Mouse (Mus musculus) lung, embryonic 15.5 days (tissue): ENCODE results near the gene Tmem167. TPM values are rescaled to one million over a fixed set of nuclear protein-coding genes. Genes with fewer than 3 reads are reported as not detected.

Source experiments
- ATAC-seq: fragments of 200-750 bp; cut with Nextera tagmentation; 2 replicates; pipeline ENCODE4 v1.8.0; 2017; ENCODE audit warnings: moderate number of reproducible peaks, borderline replicate concordance; ENCODE audit not compliant: low FRiP score, low TSS enrichment; ENCODE audit errors: extremely low read depth
- H3K27ac ChIP-seq: fragments of 300-500 bp; sonication (generic); 2 replicates; pipeline ENCODE4 v1.5.1; 2015; ENCODE audit warnings: moderate library complexity, mild to moderate bottlenecking, inconsistent platforms
- H3K27me3 ChIP-seq: fragments of 300-500 bp; sonication (generic); 2 replicates; pipeline ENCODE4 v1.6.1; 2015; ENCODE audit warnings: inconsistent platforms
- H3K36me3 ChIP-seq: fragments of 300-500 bp; sonication (generic); 2 replicates; pipeline ENCODE4 v1.6.1; 2015; ENCODE audit warnings: inconsistent platforms
- H3K4me1 ChIP-seq: fragments of 300-500 bp; sonication (generic); 2 replicates; pipeline ENCODE4 v1.6.1; 2015; ENCODE audit warnings: inconsistent platforms
- H3K4me2 ChIP-seq: fragments of 300-500 bp; sonication (generic); 2 replicates; pipeline ENCODE4 v1.6.1; 2015; ENCODE audit warnings: inconsistent platforms, mild to moderate bottlenecking, moderate library complexity
- H3K4me3 ChIP-seq: fragments of 300-500 bp; sonication (generic); 2 replicates; pipeline ENCODE4 v1.5.1; 2015; ENCODE audit warnings: mild to moderate bottlenecking, inconsistent platforms
- H3K9ac ChIP-seq: fragments of 300-500 bp; sonication (generic); 2 replicates; pipeline ENCODE4 v1.6.1; 2015; ENCODE audit warnings: inconsistent platforms
- H3K9me3 ChIP-seq: fragments of 300-500 bp; sonication (generic); 2 replicates; pipeline ENCODE4 v1.6.1; 2016; ENCODE audit warnings: inconsistent platforms
- WGBS: fragments of 180-500 bp; shearing (Covaris S2); methylation state at CpG from one replicate; pipeline ENCODE4 v1.1.7; 2015; 5-methylcytosine and 5-hydroxymethylcytosine counted together
- polyA plus RNA-seq: library from polyadenylated mRNA; unstranded; fragments of >200 nt; fragmentation: Nextera tagmentation; extraction: Ambion mirVana; gene quantifications from 2 replicates; pipeline ENCODE4 v1.2.1, GENCODE M21; 2015

Tmem167 gene
- polyA plus RNA-seq, 1 experiment from 2014 or later: 53.6 TPM

DNA sequence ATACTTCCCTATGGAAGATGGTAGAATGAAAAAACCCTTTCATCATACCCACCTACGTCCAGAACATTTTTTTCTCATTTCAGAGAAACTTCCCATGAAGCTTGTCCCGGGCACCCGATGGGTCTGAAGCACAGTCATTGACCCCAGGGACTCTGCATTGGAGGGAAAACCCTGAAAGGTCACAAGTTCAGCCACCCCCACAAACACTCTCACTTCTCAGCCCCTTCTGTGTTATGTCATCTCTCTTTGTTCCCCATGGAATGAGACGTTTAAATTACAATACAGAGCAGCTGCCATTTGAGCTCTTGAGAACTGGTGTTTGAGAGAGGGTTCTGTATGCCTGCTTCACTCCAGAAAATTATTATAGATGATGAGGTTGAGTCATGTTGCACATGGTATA, 54.3 kb downstream of the Tmem167 start:
- H3K36me3 ChIP-seq: no peaks in the 10 kb centered on the region
- no peak overlapping the region for H3K4me3 ChIP-seq
- WGBS: 26% methylated on average over 4 of the region's 4 CpGs

DNA sequence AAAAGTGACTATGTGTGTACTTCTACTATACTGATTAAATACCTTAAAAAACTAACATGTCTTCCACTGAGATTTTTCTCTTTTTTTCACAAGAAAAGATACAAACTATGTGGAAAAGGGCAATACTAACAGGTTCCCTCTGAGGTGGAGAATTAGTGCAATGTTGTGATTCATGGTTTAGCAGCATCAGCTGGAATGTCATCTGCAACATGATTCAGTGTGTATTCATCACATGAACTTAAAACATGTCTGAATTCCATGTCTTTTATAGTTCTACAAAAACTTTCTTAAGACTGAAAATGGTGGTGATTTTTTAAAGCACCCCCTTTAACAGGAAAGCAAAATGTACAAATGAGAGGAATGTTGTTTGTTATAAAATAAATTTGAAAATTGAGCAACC, 63.0 kb downstream of the Tmem167 start:
- ATAC-seq: no peak
- no peaks in the 10 kb centered on the region for H3K36me3 ChIP-seq
- no peak overlapping the region for H3K9ac ChIP-seq
- H3K4me2 ChIP-seq: no peak overlapping the region
- H3K27ac ChIP-seq: no peak overlapping the region
- no peaks in the 10 kb centered on the region for H3K27me3 ChIP-seq
- no peaks in the 10 kb centered on the region for H3K9me3 ChIP-seq
- no peak overlapping the region for H3K4me3 ChIP-seq
- no peaks in the 10 kb centered on the region for H3K4me1 ChIP-seq

More for the DNA sequence above, 54.3 kb downstream of the Tmem167 start:
- Histone ChIP-seq H3K9ac (no peak overlapping the region), H3K27ac (no peak overlapping the region), H3K27me3 (no peaks in the 10 kb centered on the region), H3K9me3 (no peaks in the 10 kb centered on the region), H3K4me1 (no peaks in the 10 kb centered on the region), H3K4me2 (no peak overlapping the region)
- no peak for ATAC-seq

DNA sequence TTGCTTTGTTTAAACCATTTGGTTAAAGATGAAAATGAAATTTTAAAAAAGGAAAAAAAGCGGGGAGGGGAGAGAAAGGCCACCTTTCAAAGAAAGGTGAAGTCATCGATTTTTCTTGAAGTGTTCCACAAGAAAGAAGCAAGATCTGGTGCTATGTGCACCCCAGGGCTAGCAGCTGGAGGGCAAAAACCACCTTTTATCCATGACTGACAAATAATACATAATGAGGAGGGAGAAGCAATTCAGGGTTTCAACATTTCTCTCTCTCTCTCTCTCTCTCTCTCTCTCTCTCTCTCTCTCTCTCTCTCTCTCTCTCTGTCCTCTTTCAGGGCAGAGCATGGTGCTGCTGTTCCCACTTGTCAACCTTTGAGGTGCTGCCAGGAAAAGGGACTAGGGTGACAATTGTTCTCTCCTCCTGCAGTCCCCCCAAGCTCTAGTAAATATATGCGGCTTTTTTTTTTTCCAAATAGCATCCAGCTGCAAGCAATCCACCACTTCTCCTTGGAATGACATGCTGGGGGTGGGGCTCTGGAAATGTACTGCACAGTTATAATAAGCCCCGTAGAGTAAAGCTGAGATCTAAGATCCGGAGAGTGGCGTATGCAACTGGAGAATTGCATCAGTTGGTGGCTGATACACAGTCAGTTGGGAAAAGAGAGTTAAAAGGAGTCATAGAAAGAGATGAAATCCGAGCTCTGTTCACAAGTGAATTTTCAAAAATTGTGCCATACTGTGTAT, 63.8 kb downstream of the Tmem167 start:
- H3K27ac ChIP-seq: 0 out of 2 replicates have a peak overlapping the region, but pooled peaks have one; percentile 6
- 38% methylated on average over 7 of the region's 7 CpGs for WGBS
- H3K27me3 ChIP-seq: no peaks in the 10 kb centered on the region
- H3K4me3 ChIP-seq: no peak overlapping the region
- ATAC-seq: peak; percentile 92; the same call in 1 of the 2 replicates
- no peaks in the 10 kb centered on the region for H3K9me3 ChIP-seq
- no peak overlapping the region for H3K4me2 ChIP-seq
- H3K36me3 ChIP-seq: no peaks in the 10 kb centered on the region
- no peaks in the 10 kb centered on the region for H3K4me1 ChIP-seq
- no peak overlapping the region for H3K9ac ChIP-seq

DNA sequence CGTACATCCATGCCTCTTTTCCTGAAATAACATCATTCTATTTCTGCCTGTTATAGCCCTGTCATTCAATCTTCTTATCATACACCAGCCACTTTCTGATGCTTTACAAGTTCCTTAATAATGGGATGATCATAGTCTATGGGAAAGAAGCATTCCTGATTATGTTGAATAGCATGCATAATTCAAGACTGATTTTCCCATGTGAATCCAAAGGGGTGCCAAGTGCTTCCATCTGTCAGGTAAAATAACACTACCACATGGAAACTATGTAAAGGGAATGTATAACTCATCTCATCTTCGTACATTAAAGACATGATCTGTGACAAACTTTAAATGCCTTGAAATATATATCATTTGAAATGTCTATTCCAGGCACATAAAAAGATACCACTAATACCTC, 75.2 kb downstream of the Tmem167 start:
- WGBS: 80% methylated on average over 2 of the region's 2 CpGs
- no peak overlapping the region for H3K9ac ChIP-seq
- no peaks in the 10 kb centered on the region for H3K36me3 ChIP-seq
- no peaks in the 10 kb centered on the region for H3K9me3 ChIP-seq
- ATAC-seq: no peak
- H3K4me2 ChIP-seq: no peak overlapping the region
- H3K27ac ChIP-seq: no peak overlapping the region
- H3K4me1 ChIP-seq: no peaks in the 10 kb centered on the region
- H3K27me3 ChIP-seq: no peaks in the 10 kb centered on the region
- H3K4me3 ChIP-seq: no peak overlapping the region

DNA sequence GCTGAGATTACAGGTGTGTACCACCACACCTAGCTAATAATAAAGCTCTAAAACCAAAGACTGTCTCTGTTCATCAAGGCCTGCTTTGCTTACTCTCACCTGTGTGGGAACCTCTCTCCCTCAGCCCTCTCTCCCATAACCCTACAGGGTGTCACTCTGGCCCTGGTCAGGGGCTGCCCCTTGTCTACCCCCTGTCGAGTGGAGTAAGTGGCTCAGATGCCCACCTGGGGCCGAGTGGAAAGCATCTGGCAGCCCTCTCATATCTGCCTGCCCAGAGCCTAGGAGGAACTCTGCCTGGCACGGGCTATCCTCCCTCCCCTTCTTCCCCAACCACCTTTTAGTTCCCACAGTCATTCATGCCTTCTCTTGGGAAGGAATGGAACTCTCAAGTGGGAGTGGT, 78.1 kb downstream of the Tmem167 start:
- no peak for ATAC-seq
- no peak overlapping the region for H3K9ac ChIP-seq
- H3K36me3 ChIP-seq: no peaks in the 10 kb centered on the region
- no peaks in the 10 kb centered on the region for H3K27me3 ChIP-seq
- H3K9me3 ChIP-seq: no peaks in the 10 kb centered on the region
- 51% methylated on average over 3 of the region's 3 CpGs for WGBS
- H3K4me2 ChIP-seq: no peak overlapping the region
- no peak overlapping the region for H3K4me3 ChIP-seq
- H3K4me1 ChIP-seq: no peaks in the 10 kb centered on the region
- no peak overlapping the region for H3K27ac ChIP-seq

DNA sequence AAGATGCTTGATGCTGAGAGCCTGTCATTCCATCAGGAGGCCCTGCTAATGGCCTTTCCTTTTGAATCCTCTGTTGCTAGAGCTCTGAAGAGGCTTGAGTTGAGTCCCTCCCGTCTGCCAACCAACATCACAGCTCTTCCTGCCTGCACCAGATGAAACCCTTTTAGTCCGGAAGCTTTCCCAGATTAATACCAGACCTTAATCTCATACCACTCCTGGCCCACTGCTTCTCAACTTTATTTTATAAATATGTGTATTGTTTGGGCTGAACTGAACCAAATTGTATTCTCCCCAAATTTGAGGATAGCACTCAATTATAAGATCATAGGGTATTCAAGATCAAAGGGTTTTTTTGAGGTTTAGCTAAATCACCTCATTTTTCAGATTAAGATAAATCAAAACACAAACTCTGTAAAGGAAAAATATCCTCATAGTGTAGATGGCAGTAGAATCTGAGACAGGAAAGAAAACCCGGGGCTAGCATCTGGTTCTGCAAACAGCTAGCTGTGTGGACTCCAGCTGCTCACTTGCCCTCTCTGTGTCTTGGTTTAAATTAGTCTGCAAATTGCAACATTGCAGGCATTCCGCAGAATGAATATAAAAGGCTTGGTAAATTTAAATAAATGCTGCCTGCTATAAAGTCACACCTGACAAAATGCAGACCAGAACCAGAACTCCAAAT, 81.3 kb downstream of the Tmem167 start:
- Histone ChIP-seq H3K9me3 (no peaks in the 10 kb centered on the region), H3K9ac (no peak overlapping the region), H3K27me3 (no peaks in the 10 kb centered on the region), H3K4me2 (no peak overlapping the region), H3K4me3 (no peak overlapping the region), H3K4me1 (no peaks in the 10 kb centered on the region), H3K36me3 (no peaks in the 10 kb centered on the region), H3K27ac (no peak overlapping the region)
- WGBS: 31% methylated on average over 4 of the region's 4 CpGs
- ATAC-seq: peak; percentile 76; the same call in 1 of the 2 replicates

DNA sequence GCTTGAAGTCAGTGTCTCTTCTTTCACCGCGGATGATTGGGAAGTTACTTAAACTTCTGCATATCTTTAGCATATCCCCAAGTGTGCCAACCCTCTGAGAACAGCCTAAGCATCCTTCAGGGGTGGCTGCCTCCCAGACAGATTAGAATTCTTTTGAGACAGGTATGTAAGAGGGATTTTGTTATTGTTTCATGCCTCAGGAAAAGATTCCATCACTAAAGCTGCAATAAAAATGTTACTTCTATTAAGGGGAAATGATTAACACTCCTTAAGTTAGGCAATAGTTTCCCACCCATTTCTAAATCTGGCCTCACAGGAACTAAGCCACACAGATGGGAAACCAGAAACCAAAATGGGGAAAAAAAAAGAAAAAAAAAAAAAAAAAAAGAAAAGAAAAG, 81.9 kb downstream of the Tmem167 start:
- WGBS: 15% methylated on average over 2 of the region's 2 CpGs
- H3K9ac ChIP-seq: no peak overlapping the region
- no peaks in the 10 kb centered on the region for H3K4me1 ChIP-seq
- H3K27me3 ChIP-seq: no peaks in the 10 kb centered on the region
- no peaks in the 10 kb centered on the region for H3K36me3 ChIP-seq
- ATAC-seq: no peak
- no peaks in the 10 kb centered on the region for H3K9me3 ChIP-seq
- no peak overlapping the region for H3K27ac ChIP-seq
- no peak overlapping the region for H3K4me3 ChIP-seq
- H3K4me2 ChIP-seq: no peak overlapping the region

DNA sequence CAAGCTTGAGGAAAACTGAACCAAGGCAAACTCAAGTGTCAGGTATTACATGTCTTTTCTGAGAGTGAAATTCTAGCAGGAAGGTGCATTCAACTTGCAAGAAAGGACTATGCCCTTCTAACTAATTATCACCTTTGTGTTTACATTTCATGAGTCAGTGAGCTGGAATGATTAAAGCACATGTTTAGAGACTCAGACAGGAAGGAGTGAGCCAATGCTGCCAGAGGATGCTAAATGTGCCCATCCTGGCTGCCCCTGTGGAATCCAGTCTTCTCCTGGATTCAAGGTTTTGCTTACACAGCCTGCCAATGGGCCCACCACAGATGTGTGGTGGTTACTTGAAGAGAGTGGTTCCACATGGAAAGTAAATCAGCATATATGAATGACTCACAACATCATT, 82.5 kb downstream of the Tmem167 start:
- H3K4me3 ChIP-seq: no peak overlapping the region
- H3K4me2 ChIP-seq: no peak overlapping the region
- H3K4me1 ChIP-seq: no peaks in the 10 kb centered on the region
- no peak overlapping the region for H3K27ac ChIP-seq
- ATAC-seq: no peak
- no peaks in the 10 kb centered on the region for H3K9me3 ChIP-seq
- no peak overlapping the region for H3K9ac ChIP-seq
- H3K36me3 ChIP-seq: no peaks in the 10 kb centered on the region
- no peaks in the 10 kb centered on the region for H3K27me3 ChIP-seq

DNA sequence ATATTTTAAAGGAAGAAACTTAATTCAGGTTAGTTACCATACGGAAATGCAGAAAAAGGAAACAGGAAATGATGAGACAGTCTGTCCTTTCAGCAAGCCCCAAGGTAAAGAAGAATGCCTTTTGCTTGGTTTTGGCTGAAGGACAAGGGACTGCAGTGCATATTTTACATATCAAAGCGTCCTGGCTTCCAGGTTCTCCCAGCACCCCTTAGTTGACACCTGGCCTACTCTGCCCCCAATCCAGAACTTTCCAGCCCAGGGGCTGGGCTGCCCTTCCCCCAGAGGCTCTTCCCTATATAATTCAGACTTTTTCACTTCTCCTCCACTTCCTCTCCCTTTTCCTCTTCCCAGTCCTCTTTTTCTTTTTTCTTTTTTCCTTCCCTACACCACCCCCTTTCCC, 86.7 kb downstream of the Tmem167 start:
- Histone ChIP-seq H3K27me3 (no peaks in the 10 kb centered on the region), H3K36me3 (no peaks in the 10 kb centered on the region), H3K9me3 (no peaks in the 10 kb centered on the region), H3K9ac (no peak overlapping the region), H3K4me2 (no peak overlapping the region), H3K4me1 (no peaks in the 10 kb centered on the region), H3K27ac (no peak overlapping the region), H3K4me3 (no peak overlapping the region)
- 57% methylated on average over 2 of the region's 2 CpGs for WGBS
- ATAC-seq: no peak

DNA sequence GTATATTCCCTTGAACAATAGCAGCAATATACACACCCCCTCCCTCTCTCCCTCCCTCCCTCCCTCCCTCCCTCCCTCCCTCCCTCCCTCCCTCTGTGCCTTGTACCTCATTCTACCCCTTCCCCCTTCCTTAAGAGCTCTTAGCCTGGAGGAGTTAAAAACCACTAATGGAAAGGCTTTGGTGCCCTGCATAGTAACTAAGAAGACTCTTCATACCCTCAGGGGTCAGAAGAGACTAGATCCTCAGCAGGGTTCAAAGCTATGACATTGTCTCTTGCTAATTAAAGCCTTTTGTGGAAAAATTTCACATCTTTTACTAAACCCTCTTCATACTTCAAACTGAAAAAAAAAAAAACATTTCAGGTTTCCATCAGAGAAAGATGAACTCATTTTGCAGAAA, 93.3 kb downstream of the Tmem167 start:
- Histone ChIP-seq H3K9ac (no peak overlapping the region), H3K27me3 (no peaks in the 10 kb centered on the region), H3K36me3 (no peaks in the 10 kb centered on the region), H3K4me1 (no peaks in the 10 kb centered on the region), H3K4me3 (no peak overlapping the region), H3K9me3 (no peaks in the 10 kb centered on the region), H3K4me2 (no peak overlapping the region), H3K27ac (no peak overlapping the region)
- ATAC-seq: no peak

DNA sequence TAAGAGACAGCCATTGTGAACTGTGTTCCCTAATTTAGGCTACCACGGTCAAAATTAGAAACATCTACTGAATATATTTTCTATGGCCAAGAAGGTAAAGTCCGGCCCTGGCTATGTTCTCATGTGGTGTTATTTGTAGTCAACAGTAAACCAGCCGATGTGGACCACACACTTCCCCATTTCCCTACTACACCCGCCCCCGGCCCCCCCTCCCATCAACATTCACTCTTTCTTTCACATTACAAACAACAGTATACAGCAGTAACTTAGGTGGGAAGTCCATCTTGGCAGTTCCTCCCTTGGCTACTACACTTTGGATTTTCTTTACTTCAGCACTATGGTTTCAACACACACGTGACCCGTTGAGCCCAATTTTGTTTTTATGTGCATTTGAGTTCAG, 94.6 kb downstream of the Tmem167 start:
- Histone ChIP-seq H3K4me3 (no peak overlapping the region), H3K9me3 (no peaks in the 10 kb centered on the region), H3K36me3 (no peaks in the 10 kb centered on the region), H3K27ac (no peak overlapping the region), H3K27me3 (no peaks in the 10 kb centered on the region), H3K9ac (no peak overlapping the region), H3K4me2 (no peak overlapping the region), H3K4me1 (0 out of 2 replicates have a peak, but pooled peaks cover 5% of the 10 kb centered on the region)
- 81% methylated on average over 7 of the region's 7 CpGs for WGBS
- no peak for ATAC-seq

DNA sequence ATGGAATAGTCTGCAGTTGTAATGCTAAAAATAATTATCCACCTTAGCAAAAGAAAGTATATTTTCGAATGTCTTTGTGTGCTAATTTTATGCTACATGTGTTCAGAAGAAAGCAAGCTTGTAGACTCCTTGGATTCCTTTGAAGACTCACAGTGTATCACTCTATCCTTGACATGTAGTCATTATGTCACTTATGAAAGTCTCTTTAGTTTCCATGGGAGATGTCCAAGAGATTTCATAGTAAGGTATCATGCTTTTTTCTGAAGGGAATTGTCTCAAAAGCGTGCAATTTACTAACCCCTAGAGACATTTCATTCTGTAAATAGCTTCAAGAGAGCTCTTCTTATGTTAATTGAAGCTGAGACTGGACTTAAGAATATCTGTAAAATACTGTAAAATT, 97.8 kb downstream of the Tmem167 start:
- Histone ChIP-seq H3K4me1 (peaks cover 6% of the 10 kb centered on the region; the same call in 1 of the 2 replicates), H3K9ac (no peak overlapping the region), H3K27ac (no peak overlapping the region), H3K4me3 (no peak overlapping the region), H3K27me3 (no peaks in the 10 kb centered on the region), H3K9me3 (no peaks in the 10 kb centered on the region), H3K4me2 (no peak overlapping the region), H3K36me3 (no peaks in the 10 kb centered on the region)
- WGBS: 81% methylated on average over 2 of the region's 2 CpGs
- ATAC-seq: no peak
